Mouse (Mus musculus) liver, postnatal 0 days (tissue): ENCODE data around the gene Aacs. TPM values are rescaled to one million over a fixed set of nuclear protein-coding genes. Genes with fewer than 3 reads are reported as not detected.

Experiments
- ATAC-seq: fragments of 200-750 bp; cut with Nextera tagmentation; 2 replicates; pipeline ENCODE4 v1.8.0; 2017; ENCODE audit warnings: mild to moderate bottlenecking, moderate library complexity
- DNase-seq: peaks from one replicate; pipeline ENCODE4 v3.0.0-alpha.2; 2016
- H3K27ac ChIP-seq: fragments of 300-500 bp; sonication (generic); 2 replicates; pipeline ENCODE4 v1.5.1; 2014; ENCODE audit warnings: antibody characterized with exemption, moderate library complexity, mild to moderate bottlenecking, low read depth
- H3K27me3 ChIP-seq: fragments of 300-500 bp; sonication (generic); 2 replicates; pipeline ENCODE4 v1.6.1; 2014; ENCODE audit warnings: low read length, control low read depth, mixed read lengths; ENCODE audit not compliant: insufficient read depth
- H3K36me3 ChIP-seq: fragments of 300-500 bp; sonication (generic); replicated peaks from 2 replicates; pipeline ENCODE4 v1.6.1; 2014; ENCODE audit warnings: mild to moderate bottlenecking, control low read depth, low read length, moderate library complexity, mixed read lengths; ENCODE audit not compliant: insufficient read depth
- H3K4me1 ChIP-seq: fragments of 300-500 bp; sonication (generic); 2 replicates; pipeline ENCODE4 v1.6.1; 2014; ENCODE audit warnings: antibody characterized with exemption, mild to moderate bottlenecking, control low read depth; ENCODE audit not compliant: insufficient read depth
- H3K4me2 ChIP-seq: fragments of 300-500 bp; sonication (generic); 2 replicates; pipeline ENCODE4 v1.6.1; 2014; ENCODE audit warnings: low read depth, mild to moderate bottlenecking, low read length, moderate library complexity, mixed read lengths
- H3K4me3 ChIP-seq: fragments of 300-500 bp; sonication (generic); 2 replicates; pipeline ENCODE4 v1.5.1; 2014; ENCODE audit warnings: low read depth, low read length
- H3K9ac ChIP-seq: fragments of 300-500 bp; sonication (generic); replicated peaks from 2 replicates; pipeline ENCODE4 v1.6.1; 2014; ENCODE audit warnings: mild to moderate bottlenecking, moderate library complexity
- H3K9me3 ChIP-seq: fragments of 300-500 bp; sonication (generic); 2 replicates; pipeline ENCODE4 v1.6.1; 2016; ENCODE audit warnings: mild to moderate bottlenecking, control low read depth, low read length, mixed read lengths
- CTCF ChIP-seq: sonication (generic); IDR thresholded peaks from 2 replicates; pipeline ENCODE4 v1.5.1; 2016; ENCODE audit warnings: antibody characterized with exemption, low read depth
- EP300 ChIP-seq: IDR thresholded peaks from 2 replicates; pipeline ENCODE4 v1.6.1; 2016; ENCODE audit warnings: antibody characterized with exemption, low read depth, mild to moderate bottlenecking
- WGBS: fragments of 180-500 bp; shearing (Covaris S2); extraction: QIAGEN DNeasy Blood & Tissue Kit; methylation state at CpG from one replicate; pipeline ENCODE4 v1.1.7; 2014; ENCODE audit not compliant: insufficient replicate concordance; 5-methylcytosine and 5-hydroxymethylcytosine counted together
- polyA plus RNA-seq: library from polyadenylated mRNA; unstranded; fragments of >200 nt; fragmentation: Nextera tagmentation; extraction: Ambion mirVana; gene quantifications from 2 replicates; pipeline ENCODE4 v1.2.1, GENCODE M21; 2015

Aacs gene
- polyA plus RNA-seq, 1 experiment from 2014 or later = 4.6 TPM

DNA sequence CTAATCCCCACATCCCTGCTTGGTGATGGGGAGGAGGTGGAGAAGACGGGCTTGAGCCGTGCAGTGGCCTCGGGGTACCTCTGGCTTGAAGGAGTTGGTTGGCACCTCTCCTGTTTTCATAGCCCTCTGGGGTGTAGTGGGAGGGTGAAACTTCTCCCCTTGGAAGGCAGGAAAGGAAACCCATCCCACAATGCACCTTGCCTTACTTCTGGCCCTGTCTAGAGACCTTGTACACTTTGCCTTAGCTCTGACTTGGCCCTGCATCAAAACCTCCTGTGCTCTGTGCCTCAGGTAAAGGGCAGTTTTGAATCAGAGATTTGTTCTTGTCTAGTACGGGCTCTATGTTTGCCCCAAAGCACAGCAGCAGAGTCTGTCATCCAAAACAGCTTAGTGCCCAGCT lies 4.9 kb upstream of the Aacs start:
- Histone ChIP-seq H3K4me2 (no peak overlapping the region), H3K4me3 (no peak overlapping the region), H3K4me1 (peaks cover 5% of the 10 kb centered on the region; the same call in 1 of the 2 replicates), H3K9ac (no peak overlapping the region), H3K9me3 (no peaks in the 10 kb centered on the region), H3K36me3 (no peaks in the 10 kb centered on the region), H3K27ac (no peak overlapping the region), H3K27me3 (no peaks in the 10 kb centered on the region)
- ATAC-seq (no peak), DNase-seq (no peak)
- TF ChIP-seq EP300 (no peak), CTCF (no peak)
- 89% methylated on average over 4 of the region's 4 CpGs for whole genome bisulfite sequencing

DNA sequence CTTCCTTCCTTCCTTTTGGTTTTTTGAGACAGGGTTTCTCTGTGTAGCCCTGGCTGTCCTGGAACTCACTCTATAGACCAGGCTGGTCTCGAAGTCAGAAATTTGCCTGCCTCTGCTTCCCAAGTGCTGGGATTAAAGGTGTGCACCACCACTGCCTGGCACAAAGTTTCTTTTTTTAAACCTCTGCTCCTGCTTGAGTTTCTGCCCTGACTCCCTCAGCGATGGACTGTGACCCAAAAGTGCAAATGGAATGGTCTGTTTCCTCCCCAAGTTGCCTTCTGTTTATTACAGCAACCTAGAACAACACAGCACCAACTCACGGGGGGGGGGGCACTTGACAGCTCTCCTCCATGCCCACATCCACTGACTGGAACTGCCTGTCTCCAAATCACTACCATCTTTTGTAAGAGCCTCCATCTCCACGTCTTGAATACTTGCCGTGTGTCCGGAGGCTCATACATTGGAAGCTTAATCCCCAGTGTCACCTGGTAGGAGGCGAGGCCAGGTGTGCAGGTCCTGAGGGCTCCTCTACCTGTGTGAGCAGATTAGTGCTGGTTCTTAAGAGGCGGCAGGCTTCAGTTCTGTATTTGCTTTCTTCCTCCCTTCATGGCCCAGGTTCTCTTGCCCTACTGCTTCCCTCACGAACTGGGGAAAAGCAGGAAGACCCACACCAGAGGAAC lies 2.7 kb upstream of the Aacs start:
- TF ChIP-seq CTCF = no peak
- no peak for TF ChIP-seq EP300
- H3K27ac ChIP-seq = no peak overlapping the region
- H3K9ac ChIP-seq = no peak overlapping the region
- H3K36me3 ChIP-seq = no peaks in the 10 kb centered on the region
- H3K4me3 ChIP-seq = no peak overlapping the region
- peaks cover 23% of the 10 kb centered on the region for H3K4me1 ChIP-seq
- H3K27me3 ChIP-seq = no peaks in the 10 kb centered on the region
- H3K9me3 ChIP-seq = no peaks in the 10 kb centered on the region
- ATAC-seq = no peak
- no peak overlapping the region for H3K4me2 ChIP-seq
- no peak for DNase-seq
- 75% methylated on average over 9 of the region's 9 CpGs for WGBS

GRCm38 (mm10) chr5:125475030-125475429 lies 584 bp upstream of the Aacs start:
- 59% methylated on average over 12 of the region's 12 CpGs for WGBS
- H3K27ac ChIP-seq = peak overlapping the region; percentile 88
- H3K9me3 ChIP-seq = no peaks in the 10 kb centered on the region
- peaks cover 28% of the 10 kb centered on the region for H3K4me1 ChIP-seq
- peak overlapping the region; percentile 85 for H3K4me3 ChIP-seq
- H3K27me3 ChIP-seq = no peaks in the 10 kb centered on the region
- H3K9ac ChIP-seq = no peak overlapping the region; the same call in 1 of the 2 replicates
- no peaks in the 10 kb centered on the region for H3K36me3 ChIP-seq
- peak overlapping the region; percentile 99 for H3K4me2 ChIP-seq
- ATAC-seq = peak; percentile 9
- DNase-seq = no peak
- no peak for TF ChIP-seq EP300
- TF ChIP-seq CTCF = no peak

DNA sequence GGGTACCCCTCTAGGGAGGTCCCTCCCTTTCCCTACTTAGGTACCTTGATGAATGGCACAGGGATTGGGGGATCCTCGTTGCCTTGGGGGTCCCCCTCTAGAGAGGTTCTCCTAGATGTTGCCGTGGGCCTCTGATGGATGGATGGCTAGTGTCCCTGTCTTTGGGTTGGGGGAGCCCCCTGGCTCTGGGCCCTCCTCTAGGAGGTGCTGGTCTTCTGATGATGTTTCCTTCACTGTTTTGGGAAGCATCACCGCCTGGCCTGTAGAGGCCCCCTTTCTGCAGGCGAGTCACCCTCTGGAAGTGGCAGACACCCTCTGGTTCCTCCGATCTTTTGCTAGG lies 642 bp downstream of the Aacs start:
- ATAC-seq = no peak
- Histone ChIP-seq H3K9me3 (no peaks in the 10 kb centered on the region), H3K36me3 (no peaks in the 10 kb centered on the region), H3K4me1 (peaks cover 31% of the 10 kb centered on the region), H3K9ac (peak overlapping the region; percentile 81), H3K4me3 (peak overlapping the region; percentile 85), H3K27ac (peak overlapping the region; percentile 73), H3K4me2 (peak overlapping the region; percentile 99), H3K27me3 (no peaks in the 10 kb centered on the region)
- whole genome bisulfite sequencing = 23% methylated on average over 5 of the region's 5 CpGs
- no peak for DNase-seq
- TF ChIP-seq EP300 (no peak), CTCF (0 out of 2 replicates have a peak, but pooled peaks have one; percentile 12)

DNA sequence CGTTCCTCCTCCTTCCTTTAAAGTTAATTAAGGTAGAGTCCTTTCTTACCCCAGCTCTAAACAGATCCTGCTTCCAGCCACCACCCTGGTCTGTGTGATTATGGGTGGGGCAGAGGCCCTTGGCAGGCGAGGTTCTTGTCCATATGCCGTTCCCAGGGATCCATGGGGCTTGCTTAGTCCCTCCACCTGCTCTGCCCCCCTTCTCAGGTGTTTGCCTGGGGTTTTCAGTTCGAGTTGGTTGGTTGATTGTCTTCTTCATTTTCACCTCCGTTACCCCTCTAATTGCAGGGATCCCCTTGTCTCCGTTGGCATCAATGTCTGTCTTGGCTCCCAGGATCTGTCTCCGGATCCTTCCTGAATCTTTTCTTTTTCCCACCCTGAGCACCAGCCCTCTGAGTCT lies 1.2 kb downstream of the Aacs start:
- Histone ChIP-seq H3K27me3 (no peaks in the 10 kb centered on the region), H3K4me3 (peak overlapping the region; percentile 85), H3K36me3 (no peaks in the 10 kb centered on the region), H3K9ac (peak overlapping the region; percentile 81), H3K9me3 (no peaks in the 10 kb centered on the region), H3K4me2 (peak overlapping the region; percentile 99), H3K4me1 (peaks cover 31% of the 10 kb centered on the region), H3K27ac (no peak overlapping the region)
- no peak for TF ChIP-seq CTCF
- ATAC-seq = no peak
- DNase-seq = no peak
- WGBS = 59% methylated on average over 7 of the region's 7 CpGs

GRCm38 (mm10) chr5:125477533-125477932 lies 1.9 kb downstream of the Aacs start:
- TF ChIP-seq EP300 (no peak), CTCF (no peak)
- Histone ChIP-seq H3K27me3 (no peaks in the 10 kb centered on the region), H3K9ac (no peak overlapping the region; the same call in 1 of the 2 replicates), H3K4me2 (peak overlapping the region; percentile 99; the same call in 1 of the 2 replicates), H3K9me3 (no peaks in the 10 kb centered on the region), H3K27ac (no peak overlapping the region), H3K4me1 (peaks cover 31% of the 10 kb centered on the region), H3K4me3 (no peak overlapping the region), H3K36me3 (peaks cover under 1% of the 10 kb centered on the region; the same call in 1 of the 2 replicates)
- ATAC-seq (no peak), DNase-seq (no peak)
- 72% methylated on average over 7 of the region's 7 CpGs for WGBS

- H3K27ac ChIP-seq = no peak overlapping the region
- 65% methylated on average over 7 of the region's 7 CpGs for WGBS
- peaks cover 31% of the 10 kb centered on the region for H3K4me1 ChIP-seq
- no peaks in the 10 kb centered on the region for H3K27me3 ChIP-seq
- no peak overlapping the region for H3K4me3 ChIP-seq
- H3K36me3 ChIP-seq = peaks cover 5% of the 10 kb centered on the region
- H3K4me2 ChIP-seq = no peak overlapping the region
- no peak for DNase-seq
- no peak overlapping the region for H3K9ac ChIP-seq
- no peaks in the 10 kb centered on the region for H3K9me3 ChIP-seq
- TF ChIP-seq CTCF (no peak), EP300 (no peak)
- ATAC-seq = no peak
These were observed 2.4 kb downstream of the Aacs start for GRCm38 (mm10) chr5:125478037-125478436.
